Mouse (Mus musculus) cerebellum, postnatal 10 days (tissue): ENCODE results near the gene Tmem72.

Source experiments
- DNase-seq, 2 experiments: peaks; one replicate each; pipeline ENCODE4 v3.0.0; 2021; ENCODE audit warnings: mixed read lengths in 2 of 2

Tmem72 gene

DNA sequence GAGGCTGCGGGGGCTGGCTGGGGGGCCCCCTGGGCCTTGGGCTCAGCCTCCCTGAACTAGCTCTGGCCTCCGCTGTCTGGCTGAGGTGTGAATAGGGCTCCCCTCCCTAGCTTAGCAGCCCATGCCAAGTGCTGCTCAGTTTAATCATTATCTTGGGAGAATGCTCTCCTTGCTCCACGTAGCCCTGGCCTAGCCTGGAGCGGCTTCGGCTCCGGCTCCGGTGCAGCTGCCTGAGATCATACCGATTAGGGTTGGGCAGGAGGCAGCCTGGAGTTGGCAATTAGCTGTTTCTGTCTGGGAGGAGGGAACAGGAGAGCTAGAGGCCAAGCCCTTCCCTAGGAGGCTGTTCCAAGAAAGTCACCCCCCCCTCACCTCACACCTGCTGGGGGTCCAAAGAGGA, at the start of gene Tmem72:
Tmem72 (minus strand) TSS at position 248 of the 400 bp plus-strand sequence.
- DNase-seq, result peak; percentile 24 to 33

DNA sequence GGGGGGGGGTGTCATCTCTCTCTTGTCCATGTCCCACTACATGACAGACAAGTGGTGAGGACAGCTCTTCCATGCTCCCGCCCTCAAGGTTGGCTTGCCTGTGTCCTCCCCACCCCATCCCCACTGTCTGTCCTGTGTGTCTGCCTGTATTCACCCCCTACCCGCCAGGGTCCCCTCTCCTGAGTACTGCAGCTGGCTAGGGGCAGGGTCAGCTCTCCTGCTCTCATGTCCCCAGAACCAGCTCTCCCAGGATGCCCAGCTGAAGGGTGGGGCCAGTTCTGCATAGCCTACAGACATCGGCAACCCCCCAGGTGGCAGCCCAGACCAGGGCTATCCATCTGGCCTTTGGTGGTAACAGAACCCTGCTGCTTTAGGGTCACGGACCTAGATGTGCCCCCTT, 47.8 kb upstream of the Tmem72 start:
- no peak for DNase-seq

DNA sequence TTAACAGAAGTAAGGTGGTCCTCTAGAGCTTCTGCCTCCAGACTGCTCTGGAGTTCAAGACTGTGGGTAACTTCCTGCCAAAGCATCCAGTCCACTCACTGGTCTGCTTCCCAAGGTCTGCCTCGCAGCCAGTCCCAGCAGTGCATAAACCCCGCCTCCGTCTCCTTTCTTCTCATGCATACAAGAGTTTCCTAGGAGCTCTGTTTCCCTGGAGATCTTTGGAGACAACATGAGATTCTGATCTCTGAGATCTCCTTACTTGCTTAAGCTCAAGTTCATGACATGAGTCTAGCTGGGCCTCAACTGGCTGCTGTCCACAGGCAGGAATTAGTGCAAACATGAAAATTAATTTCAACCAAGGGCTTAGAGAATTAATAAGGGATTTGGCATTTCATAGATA, 45.6 kb upstream of the Tmem72 start:
- no peak for DNase-seq

DNA sequence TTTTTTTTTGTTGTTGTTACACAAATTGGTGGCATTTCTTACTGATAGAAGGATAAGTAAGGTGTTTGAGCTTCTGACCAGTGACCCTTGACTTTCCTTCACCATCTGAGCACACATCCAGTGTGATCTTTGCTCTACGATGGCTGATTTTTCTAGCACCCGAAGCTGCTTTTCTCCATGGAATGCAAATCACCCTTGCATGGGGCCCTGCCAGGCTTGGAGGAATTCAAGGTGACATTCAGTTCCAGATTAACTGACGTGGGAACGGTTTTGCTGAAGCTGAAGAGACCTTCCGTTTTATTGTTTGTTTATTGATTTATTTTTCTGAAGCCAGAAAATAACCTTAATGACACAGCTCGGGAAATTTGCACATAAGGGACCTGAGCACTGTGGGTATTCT, 43.5 kb upstream of the Tmem72 start:
- no peak for DNase-seq

DNA sequence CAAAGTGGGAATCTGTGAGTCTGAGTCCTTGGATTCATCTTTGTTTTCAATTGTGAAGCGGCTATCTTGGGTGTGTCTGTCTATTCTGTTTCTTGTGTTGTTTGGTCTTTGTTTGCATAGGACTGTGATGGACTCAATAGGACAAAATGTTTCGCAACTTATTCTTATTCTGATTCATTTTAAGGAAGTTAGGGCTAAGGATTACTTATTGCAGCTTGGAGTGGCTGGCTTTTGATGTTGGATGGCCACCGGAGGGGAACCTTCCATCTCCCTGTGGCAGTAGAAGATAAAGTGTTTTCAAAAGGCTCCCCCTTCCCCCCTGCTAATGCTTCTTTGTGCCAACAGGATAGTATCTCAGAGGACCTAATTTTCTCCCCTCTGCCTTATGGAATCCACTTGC, 39.7 kb upstream of the Tmem72 start:
- no peak for DNase-seq

DNA sequence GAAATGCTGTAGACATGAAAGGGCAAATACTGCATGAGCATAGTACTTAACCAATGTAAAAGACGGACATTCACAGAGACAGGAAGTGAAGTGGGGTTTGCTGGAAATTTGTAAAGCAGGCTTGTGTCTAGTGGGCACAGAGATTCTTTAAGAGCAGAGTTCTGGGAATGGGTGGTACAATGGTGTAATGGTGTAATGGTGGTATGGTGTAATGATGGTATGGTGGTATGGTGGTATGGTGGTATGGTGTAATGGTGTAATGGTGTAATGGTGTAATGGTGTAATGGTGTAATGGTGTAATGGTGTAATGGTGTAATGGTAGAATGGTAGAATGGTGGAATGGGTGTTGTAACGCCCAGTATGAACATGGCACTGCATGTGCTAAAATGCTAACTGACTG, 21.3 kb upstream of the Tmem72 start:
- no peak for DNase-seq

DNA sequence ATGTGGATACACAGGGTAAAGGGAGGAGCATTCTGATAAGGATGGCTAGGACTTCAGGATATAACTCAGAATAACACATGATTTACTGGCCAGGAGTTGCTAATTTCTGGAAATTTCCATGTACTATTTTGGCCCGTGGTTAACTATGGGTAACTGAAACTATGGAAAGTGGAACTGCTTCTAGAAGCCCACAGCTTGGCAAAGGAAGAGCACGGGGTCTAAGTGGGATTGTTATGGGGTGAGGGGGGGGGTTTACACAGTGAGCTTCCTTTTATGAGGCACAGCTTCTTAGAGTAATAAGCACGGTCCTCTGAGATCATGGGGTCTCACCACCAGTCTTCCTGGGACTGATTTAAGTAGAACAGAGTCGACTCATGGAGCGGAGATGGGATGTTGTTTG, 18.6 kb upstream of the Tmem72 start:
- DNase-seq, result no peak

DNA sequence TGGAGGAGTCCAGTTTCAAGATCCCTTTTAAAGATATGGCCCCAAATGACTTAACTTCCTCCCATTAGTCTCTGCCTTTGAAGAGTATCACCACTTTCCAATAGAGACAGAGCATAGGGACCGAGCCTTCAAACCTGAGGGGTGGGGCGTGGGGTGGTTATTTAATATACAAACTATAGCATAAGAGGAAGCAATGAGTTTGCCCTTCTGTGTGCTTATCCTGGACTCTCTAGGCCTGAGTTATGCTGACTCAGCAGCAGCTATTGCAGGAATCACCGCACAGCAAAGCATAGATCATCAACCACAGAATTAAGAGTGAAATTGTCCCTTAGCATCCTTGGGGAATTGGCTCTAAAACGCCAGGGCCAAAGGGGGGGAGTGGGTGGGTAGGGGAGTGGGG, 16.9 kb upstream of the Tmem72 start:
- DNase-seq, result no peak

DNA sequence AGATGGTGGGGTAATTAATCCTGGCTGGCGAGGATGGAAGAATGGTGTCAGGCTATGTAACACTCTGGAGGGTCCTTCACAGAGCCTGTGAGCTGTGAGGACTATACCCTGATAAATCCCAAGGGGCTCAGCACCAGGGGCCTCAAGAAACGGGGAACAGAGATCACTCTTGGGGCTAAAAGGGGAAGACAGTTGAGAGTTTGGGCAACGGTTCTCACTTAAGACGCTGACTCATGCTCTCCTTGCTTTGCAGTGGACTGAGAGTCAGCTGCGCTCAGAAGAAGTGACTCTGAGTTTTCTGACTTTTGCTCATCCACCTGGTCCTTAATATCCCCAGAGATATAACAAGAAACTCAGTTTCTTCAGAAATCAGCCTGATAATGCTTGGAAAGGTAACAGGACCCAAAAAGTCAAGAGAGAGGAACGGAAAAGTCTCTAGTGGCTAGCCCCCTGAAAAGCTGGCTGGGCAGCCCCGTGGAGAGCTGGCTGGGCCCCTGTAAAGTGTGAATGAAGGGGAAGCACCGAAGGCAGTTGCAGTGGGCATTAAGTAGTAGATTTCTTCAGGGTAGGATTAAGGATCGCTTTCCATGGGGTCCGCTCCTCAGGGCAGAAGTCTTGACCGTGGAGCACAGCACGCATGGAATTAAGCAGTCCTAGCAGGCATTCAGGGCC, 7.9 kb upstream of the Tmem72 start:
- no peak for DNase-seq

DNA sequence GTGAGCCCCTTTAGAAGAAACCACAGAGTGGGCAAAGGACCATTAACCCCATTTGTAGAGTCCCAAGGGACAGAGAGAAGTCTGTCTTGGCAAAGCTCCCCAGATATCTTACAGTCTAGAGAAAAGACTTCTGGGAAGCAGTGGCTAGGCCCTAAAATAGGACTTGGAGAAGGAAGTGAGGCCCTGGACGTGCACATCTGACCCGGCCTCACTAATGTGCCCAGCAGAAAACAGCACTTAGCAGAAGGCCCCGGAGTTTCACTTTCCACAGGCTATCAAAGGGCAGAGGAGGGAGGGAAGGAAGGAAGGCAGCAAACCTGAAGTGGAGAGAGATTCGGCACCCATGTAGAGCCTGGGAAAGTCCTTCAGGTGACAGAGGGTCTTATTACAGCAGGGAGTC, 2.2 kb upstream of the Tmem72 start:
- no peak for DNase-seq

DNA sequence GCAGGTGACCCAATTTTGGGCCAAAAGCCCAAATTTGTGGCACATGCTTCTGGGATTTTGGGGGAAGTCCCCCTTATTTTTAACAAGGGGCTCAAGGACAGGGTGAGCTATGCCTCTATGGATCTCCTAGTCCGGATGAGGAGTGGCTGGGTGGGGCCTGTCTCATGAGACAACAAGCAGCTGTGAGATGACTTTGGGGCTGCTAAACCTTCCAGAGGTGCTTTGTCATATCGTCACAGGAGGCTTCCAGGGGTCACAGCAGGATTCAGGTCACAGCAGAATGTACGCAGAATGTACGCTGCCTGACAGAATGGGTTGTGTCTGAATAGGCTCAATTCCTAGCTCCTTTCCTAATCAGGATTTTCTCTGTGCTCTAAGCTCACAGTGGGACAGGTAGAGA, 1.6 kb upstream of the Tmem72 start:
- DNase-seq, result no peak

DNA sequence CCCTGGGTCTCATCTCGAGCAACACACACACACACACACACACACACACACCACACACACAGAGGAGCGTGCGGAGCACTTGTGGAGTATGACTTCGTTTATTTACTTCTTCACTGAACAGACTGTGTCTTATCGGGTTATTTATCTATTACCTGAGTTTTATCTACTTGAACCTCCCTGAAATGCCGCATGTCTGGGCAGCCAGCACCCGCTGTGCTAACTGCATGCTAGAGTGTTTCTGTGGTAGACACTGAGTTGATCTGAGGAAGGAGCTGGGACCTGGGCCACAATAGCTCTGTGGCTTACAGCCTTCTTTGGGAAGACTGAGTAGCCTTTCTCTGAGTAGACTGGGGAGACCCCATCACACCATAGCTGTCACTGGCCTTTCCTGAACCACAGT, 1.1 kb upstream of the Tmem72 start:
- DNase-seq, result no peak

DNA sequence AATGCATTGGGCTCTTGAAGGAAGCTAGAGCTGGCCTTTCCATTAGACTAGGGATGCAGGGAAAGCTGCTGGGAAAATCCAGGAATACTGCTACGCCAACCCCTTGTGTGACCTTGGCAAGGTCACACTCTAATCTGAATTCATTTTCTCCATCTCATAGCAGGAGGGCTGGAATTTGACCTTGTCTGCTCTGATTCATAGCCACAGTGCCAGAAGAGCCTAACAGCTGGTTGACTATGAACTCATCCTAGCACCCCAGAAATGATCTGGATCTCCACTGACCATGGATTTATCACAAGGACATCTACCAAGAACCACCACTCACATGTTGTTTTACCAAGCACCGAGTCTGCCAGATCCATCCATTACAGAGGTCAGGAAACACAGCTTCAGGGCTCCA, 1.5 kb downstream of the Tmem72 start:
- no peak for DNase-seq

DNA sequence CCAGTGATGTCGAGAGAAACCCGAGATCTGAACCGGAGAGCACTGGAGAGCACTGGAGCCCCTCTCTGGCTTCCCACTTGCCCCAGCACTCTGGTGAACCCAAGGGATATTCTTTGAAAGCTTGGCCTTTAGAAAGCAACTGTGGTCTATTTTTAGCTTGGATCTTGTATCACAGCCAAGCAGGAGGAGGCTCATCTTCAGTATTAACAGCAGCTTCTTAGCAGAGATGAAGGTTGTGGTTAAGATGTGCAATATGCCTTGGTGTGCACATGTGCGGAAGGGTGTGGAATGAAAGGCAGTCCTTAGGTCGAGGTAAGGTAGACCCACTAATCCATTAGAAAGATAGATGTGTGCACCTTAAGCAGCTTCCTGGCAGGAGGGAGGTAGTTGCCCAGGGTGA, 2.1 kb downstream of the Tmem72 start:
- no peak for DNase-seq

DNA sequence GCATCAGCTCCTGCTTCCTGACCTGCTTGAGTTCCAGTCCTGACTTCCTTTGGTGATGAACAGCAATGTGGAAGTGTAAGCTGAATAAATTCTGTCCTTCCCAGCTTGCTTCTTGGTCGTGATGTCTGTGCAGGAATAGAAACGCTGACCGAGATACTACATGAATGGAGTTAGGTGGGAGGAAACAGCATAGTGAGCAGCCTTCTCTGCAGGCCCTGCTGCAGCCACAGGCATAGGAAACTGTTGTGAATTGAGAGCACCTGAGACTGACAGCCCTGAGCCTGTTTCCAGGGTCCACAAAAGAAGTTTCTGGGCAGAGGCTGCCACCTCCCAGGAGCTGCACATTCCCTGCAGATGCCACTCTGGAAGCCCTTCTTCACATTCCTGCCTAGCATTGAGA, 2.7 kb downstream of the Tmem72 start:
- DNase-seq, result no peak

DNA sequence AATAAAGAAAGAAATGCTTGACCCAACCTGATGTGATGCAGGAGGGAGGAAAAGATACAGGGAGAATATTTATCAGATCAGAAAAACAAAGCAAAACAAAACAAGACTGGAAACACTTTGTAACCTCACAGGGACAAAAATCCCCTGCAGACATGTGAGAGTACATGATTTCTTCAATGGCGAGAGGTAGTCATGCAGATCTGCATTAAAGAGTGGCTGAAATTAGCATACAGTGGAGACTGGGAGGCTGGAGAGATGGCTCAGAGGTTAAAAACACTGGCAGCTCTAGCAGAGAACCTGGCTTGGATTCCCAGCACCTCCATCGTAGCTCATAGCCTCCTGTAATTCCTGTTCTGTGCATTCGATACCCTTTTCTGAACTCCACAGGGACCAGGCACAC, 4.2 kb downstream of the Tmem72 start:
- no peak for DNase-seq

DNA sequence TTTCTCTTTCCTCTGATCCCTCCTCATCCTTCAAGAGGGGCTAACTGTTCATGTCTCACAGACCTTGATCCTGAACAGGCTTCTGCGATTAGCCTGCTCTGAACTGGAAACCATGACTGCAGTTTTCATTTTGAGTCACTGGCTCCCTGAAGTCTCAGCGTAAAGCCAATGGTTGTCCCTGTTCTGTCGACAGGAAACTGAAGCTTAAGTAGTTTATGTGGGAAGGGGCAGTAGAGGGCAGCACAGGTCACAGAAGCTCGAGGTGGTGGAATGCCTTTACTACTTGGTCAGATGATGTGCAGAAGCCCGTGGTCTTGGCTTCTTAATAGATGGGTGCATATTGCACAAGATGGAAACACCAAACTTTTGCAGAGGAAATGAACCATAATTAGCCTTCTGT, 4.7 kb downstream of the Tmem72 start:
- DNase-seq, result no peak

DNA sequence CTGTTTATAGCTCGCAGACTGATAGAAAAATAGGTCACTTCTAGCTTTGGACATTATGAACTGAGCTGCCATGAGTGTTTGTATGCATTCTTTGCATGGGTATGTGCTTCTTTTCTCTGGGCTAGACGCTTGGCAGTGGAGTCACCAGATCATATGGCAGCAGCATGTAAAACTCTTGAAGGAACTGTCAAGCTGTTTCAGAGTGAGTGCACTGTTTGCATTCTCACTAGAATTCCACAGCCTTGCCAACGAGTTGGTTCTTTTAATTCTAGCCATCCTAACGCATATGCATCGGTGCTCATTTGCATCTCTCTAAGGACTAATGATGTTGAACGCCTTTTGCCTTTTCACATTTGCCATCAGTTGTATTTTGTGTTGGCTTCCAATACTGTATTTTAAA, 12.4 kb downstream of the Tmem72 start:
- no peak for DNase-seq

DNA sequence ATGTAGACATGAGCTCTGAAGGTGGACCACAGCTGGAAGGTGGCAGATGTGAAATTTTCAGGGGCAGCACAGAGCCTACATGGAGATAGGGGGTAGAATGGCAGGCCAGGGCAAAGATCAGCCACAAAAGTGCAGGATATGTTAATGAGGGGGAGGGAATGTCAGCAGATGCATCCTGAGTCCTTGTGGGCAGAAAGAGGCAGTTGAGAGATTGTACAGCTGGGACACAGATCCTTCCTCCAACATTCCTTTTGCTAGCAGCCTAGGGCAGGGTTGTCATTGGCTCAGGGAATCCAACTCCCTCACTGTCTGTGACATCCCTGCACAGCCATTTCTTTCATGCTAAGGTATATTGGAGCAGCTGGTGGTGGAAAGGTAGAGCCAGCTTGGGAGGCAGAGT, 15.9 kb downstream of the Tmem72 start:
- DNase-seq, result no peak

DNA sequence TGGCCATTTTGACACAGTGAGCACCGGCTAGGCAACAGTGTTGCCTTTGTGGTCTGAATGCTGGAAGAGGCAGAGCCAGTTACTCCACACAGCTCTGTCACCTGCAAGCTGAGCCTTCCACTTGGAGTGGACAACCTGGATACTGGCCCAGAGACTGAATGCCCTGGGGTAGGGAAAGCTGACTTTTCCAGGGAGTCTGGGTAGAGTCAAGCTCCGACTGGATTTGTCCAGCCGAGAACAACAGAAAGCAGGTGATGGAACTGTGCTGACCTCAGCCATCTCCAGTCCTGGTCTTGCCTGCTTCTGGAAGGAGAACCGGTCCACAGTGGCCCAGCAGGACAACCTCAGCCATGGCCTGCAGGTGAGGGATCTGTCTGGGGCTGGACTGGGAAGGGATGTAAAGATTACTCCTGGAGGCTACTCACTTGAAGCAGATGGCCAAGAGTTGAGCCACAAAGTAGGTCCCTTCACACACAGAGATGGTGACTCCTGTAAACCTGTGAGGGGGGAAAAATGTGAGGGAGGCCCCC, 18.8 kb downstream of the Tmem72 start:
- no peak for DNase-seq

DNA sequence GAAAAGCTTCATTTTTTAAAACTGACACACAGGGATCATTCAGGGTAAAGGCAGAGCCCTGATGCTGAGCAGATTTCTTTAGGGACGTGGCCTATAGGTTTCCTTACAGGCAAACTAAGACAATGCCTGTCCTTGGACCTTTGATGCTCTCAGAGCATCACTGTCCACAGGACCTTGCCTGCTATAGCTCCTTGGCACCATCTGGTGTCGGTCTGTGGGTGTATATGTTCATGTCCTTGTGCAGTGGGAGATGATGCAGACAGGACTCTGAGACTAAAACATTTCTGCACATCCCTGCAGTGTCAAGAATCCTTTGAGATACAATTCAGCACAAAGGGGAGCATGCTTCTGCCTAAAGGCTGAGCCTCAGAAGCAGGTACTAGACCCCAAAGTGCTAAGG, 19.3 kb downstream of the Tmem72 start:
- DNase-seq, result peak; percentile 48 to 60

DNA sequence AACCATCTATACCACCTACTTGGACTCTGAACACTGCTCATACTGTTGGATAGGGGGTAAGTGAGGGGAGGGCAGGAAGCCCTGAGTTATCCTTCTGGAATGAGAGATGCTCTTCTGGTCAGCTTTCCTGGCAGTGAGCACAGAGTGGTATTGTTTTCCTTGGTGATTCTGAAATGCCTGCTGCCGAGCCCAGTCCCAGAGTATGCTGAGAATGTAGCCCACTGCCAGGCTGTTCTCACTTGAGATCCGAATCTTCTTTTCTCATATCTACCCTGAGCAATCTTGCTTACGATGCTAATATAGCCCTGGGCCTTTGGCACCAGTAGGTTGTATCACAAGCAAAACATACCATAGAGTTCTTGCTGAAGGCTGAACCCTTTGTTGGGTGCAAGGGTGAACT, 22.4 kb downstream of the Tmem72 start:
- DNase-seq, result no peak

DNA sequence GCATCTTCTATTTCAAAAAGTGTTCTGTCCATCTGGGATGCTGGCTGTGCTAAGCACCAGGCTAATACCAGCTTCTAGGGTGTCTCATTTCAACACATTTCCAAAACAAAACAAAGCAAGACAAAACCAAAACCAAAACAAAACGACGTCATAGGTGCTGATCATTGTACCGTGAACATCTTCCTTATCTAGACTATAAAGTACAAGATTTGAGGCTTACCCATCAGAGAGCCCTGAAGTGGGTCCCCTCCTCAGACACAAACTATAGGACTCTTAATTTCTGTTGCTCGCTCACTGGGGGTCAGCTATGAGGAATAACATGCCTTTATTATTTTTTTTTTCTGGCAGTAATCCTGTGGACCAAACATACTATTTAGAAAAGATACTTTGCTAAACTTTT, 23.1 kb downstream of the Tmem72 start:
- DNase-seq, result no peak

DNA sequence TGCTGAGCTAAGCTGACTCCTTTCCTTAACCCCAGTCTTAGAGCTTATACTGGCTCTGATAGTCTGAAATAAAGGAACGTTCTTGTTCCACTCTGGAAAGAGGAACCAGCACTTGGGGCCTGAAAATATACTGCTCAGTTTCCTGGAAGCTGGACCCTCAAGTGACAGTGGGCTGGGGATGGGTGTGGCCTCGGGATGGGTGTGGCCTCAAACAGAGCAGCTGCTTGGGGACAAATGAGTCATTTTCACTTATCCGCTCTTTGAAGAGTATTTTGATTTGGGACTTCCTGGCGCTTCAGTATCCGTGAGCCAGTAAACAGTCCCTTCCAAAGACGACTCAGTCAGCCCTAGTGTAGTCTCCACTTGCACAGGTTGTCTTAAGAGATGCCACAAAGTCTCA, 34.4 kb downstream of the Tmem72 start:
- DNase-seq, result no peak

DNA sequence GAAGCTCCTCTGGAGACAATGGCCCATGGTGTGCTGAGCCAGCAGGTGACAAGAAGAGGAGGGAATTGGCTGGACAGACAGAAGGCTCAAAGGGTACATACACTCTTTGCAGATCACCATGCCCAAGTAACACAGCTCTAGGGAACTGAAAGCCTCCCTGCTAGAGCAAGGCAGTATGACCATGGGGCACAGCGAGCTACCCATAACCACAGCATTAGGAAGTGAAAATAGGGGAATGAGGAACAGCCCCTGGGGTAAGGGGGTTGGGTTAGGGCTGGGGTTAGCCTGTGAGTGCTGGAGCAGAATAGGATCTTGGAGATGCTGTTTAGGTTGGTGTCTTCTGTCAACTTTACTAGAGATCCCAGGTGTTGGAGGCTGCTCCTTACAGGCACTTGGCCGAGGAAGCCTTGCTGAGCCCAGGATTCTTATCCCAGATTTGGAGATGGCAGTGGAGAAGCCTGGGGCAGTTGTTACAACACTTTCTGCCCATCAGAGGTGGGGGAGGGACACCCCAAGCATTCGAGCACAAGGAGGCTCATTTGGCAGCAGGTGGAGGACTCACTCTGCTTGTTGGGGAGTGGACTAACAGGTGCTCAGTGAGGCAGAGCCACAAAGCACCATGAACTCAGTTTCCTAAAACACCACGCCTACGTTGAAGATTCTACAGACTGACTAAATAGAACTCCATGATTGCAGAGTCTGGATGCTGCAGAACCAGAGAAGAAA, 37.0 kb downstream of the Tmem72 start:
- no peak for DNase-seq
